Mouse (Mus musculus) lung, adult 2 months (tissue): ENCODE measurements around the gene Lgals7. TPM values are rescaled to one million over a fixed set of nuclear protein-coding genes. Genes with fewer than 3 reads are reported as not detected.

Source experiments
- DNase-seq: peaks from one replicate; pipeline ENCODE4 v3.0.0; 2022
- H3K4me1 ChIP-seq: fragments of 200-500 bp; 2 replicates; pipeline ENCODE4 v1.6.1; 2011; ENCODE audit warnings: low read length; ENCODE audit not compliant: control insufficient read depth, insufficient read depth
- H3K4me3 ChIP-seq: fragments of 200-500 bp; replicated peaks from 2 replicates; pipeline ENCODE3; 2011; ENCODE audit warnings: low read depth, mild to moderate bottlenecking, control low read depth, low read length; ENCODE audit errors: extremely low read depth
- CTCF ChIP-seq: fragments of 200-500 bp; IDR thresholded peaks from 2 replicates; pipeline ENCODE4 v1.5.1; 2011; ENCODE audit warnings: mild to moderate bottlenecking, low read length, control low read depth; ENCODE audit not compliant: insufficient read depth
- POLR2A ChIP-seq: fragments of 200-500 bp; IDR thresholded peaks from 2 replicates; pipeline ENCODE4 v1.6.1; 2011; ENCODE audit warnings: low read depth, mild to moderate bottlenecking, control low read depth, low read length, borderline replicate concordance; ENCODE audit errors: extremely low read depth
- WGBS: fragments of 180-500 bp; shearing (Covaris S2); methylation state at CpG from one replicate; pipeline ENCODE4 v1.1.7; 2018; 5-methylcytosine and 5-hydroxymethylcytosine counted together
- polyA plus RNA-seq: library from polyadenylated mRNA; depleted of rRNA; stranded (reverse); fragments of >200 nt; gene quantifications from 2 replicates; pipeline ENCODE4 v1.2.3, GENCODE M21; 2012; rRNA removed

Lgals7 gene
- polyA plus RNA-seq, result 2.2 and 314 TPM in 2 replicates

- DNase-seq, result no peak
- Histone ChIP-seq H3K4me3 (no peak within 1 kb of the TSS), H3K4me1 (no peaks in the 10 kb centered on the region; the same call in 1 of the 2 replicates)
- TF ChIP-seq POLR2A (no peak), CTCF (no peak)
- 73% methylated on average over 6 of the region's 6 CpGs for WGBS
Measured at GRCm38 (mm10) chr7:28863540-28863939, at the start of gene Lgals7. TSS of gene Lgals7 (plus strand) at chr7:28863853.

- H3K4me3 ChIP-seq, result no peak overlapping the region
- DNase-seq, result no peak
- H3K4me1 ChIP-seq, result peaks cover 26% of the 10 kb centered on the region
- TF ChIP-seq CTCF (no peak), POLR2A (no peak)
- 63% methylated on average over 5 of the region's 5 CpGs for WGBS
Measured at GRCm38 (mm10) chr7:28814306-28815034, 49.2 kb upstream of the Lgals7 start.

GRCm38 (mm10) chr7:28815230-28815629, 48.4 kb upstream of the Lgals7 start:
- Histone ChIP-seq H3K4me3 (no peak overlapping the region), H3K4me1 (peaks cover 29% of the 10 kb centered on the region)
- 80% methylated on average over 9 of the region's 9 CpGs for WGBS
- TF ChIP-seq POLR2A, result no peak
- TF ChIP-seq CTCF, result no peak
- DNase-seq, result no peak

GRCm38 (mm10) chr7:28816201-28816600, 47.5 kb upstream of the Lgals7 start:
- 68% methylated on average over 9 of the region's 9 CpGs for whole genome bisulfite sequencing
- Histone ChIP-seq H3K4me3 (no peak overlapping the region), H3K4me1 (peaks cover 30% of the 10 kb centered on the region)
- DNase-seq, result no peak
- no peak for TF ChIP-seq CTCF
- TF ChIP-seq POLR2A, result no peak

- Histone ChIP-seq H3K4me1 (peaks cover 29% of the 10 kb centered on the region), H3K4me3 (no peak overlapping the region)
- DNase-seq, result no peak
- TF ChIP-seq POLR2A (no peak), CTCF (no peak)
- 89% methylated on average over 10 of the region's 10 CpGs for WGBS
Measured at GRCm38 (mm10) chr7:28816920-28817319, 46.7 kb upstream of the Lgals7 start.

- H3K4me1 ChIP-seq, result peaks cover 23% of the 10 kb centered on the region
- TF ChIP-seq POLR2A (no peak; the same call in 1 of the 2 replicates), CTCF (no peak)
- 75% methylated on average over 6 of the region's 6 CpGs for WGBS
- DNase-seq, result no peak
- no peak overlapping the region for H3K4me3 ChIP-seq
Measured at GRCm38 (mm10) chr7:28817524-28817923, 46.1 kb upstream of the Lgals7 start.

- no peak overlapping the region for H3K4me3 ChIP-seq
- H3K4me1 ChIP-seq, result peaks cover 19% of the 10 kb centered on the region
- 73% methylated on average over 4 of the region's 4 CpGs for WGBS
- DNase-seq, result no peak
- TF ChIP-seq CTCF (no peak), POLR2A (no peak)
Measured at GRCm38 (mm10) chr7:28817957-28818356, 45.7 kb upstream of the Lgals7 start.

GRCm38 (mm10) chr7:28818436-28818835, 45.2 kb upstream of the Lgals7 start:
- Histone ChIP-seq H3K4me3 (no peak overlapping the region), H3K4me1 (peaks cover 17% of the 10 kb centered on the region)
- DNase-seq, result no peak
- 79% methylated on average over 18 of the region's 18 CpGs for WGBS
- TF ChIP-seq CTCF, result no peak
- no peak for TF ChIP-seq POLR2A

GRCm38 (mm10) chr7:28818861-28819452, 44.7 kb upstream of the Lgals7 start:
- 82% methylated on average over 4 of the region's 4 CpGs for WGBS

GRCm38 (mm10) chr7:28819571-28819970, 44.1 kb upstream of the Lgals7 start:
- Histone ChIP-seq H3K4me3 (no peak overlapping the region), H3K4me1 (peaks cover 13% of the 10 kb centered on the region)
- DNase-seq, result no peak
- TF ChIP-seq CTCF, result no peak
- TF ChIP-seq POLR2A, result no peak
- 66% methylated on average over 4 of the region's 4 CpGs for WGBS

More at GRCm38 (mm10) chr7:28818861-28819452, 44.7 kb upstream of the Lgals7 start:
- no peak for DNase-seq
- H3K4me3 ChIP-seq, result no peak overlapping the region
- no peak for TF ChIP-seq CTCF
- no peak for TF ChIP-seq POLR2A
- peaks cover 13% of the 10 kb centered on the region for H3K4me1 ChIP-seq
